Mouse (Mus musculus): ENCODE data around the gene Serinc3. TPM values are rescaled to one million over a fixed set of nuclear protein-coding genes. Genes with fewer than 3 reads are reported as not detected.
"Not testable (repeated sequence)": the region's sequence is repeated elsewhere in the genome, so short reads cannot be mapped to it uniquely, and the experiment has no call there.

Gene Serinc3
- 100 to 1,000 TPM; 186 to 193 TPM for total RNA-seq (2021)
- long read RNA-seq, transcript Serinc3-201 (10 exons, 3,683 nt): major isoform, 218 of 245 reads
- long read RNA-seq, partial matches to known transcripts: 17 of 245 reads
- long read RNA-seq, other reads (novel, unspliced or antisense): 10 of 245 reads

GRCm38 (mm10) chr2:163644575-163645385 lies at the start of gene Serinc3:
Gene Serinc3, minus strand, starts transcription at chr2:163645131.
- DNase-seq (ENCODE audit: low spot score in 2 of 2): peak; percentile 96 to 98

GRCm38 (mm10) chr2:163693716-163694314 lies 48.9 kb upstream of the Serinc3 start:
- no peak for DNase-seq (ENCODE audit: low spot score in 2 of 2)

- DNase-seq (ENCODE audit: low spot score in 2 of 2): no peak
These were observed 48.1 kb upstream of the Serinc3 start for GRCm38 (mm10) chr2:163692873-163693612.

GRCm38 (mm10) chr2:163691846-163692605 lies 47.1 kb upstream of the Serinc3 start:
- DNase-seq (ENCODE audit: low spot score in 2 of 2): no peak

GRCm38 (mm10) chr2:163690409-163691304 lies 45.7 kb upstream of the Serinc3 start:
- no peak for DNase-seq (ENCODE audit: low spot score in 2 of 2)

GRCm38 (mm10) chr2:163689771-163690170 lies 44.8 kb upstream of the Serinc3 start:
- DNase-seq (ENCODE audit: low spot score in 2 of 2): no peak

- not testable (repeated sequence) for DNase-seq (ENCODE audit: low spot score in 2 of 2)
These were observed 43.4 kb upstream of the Serinc3 start for GRCm38 (mm10) chr2:163688377-163688776.

- no peak for DNase-seq (ENCODE audit: low spot score in 2 of 2)
These were observed 42.0 kb upstream of the Serinc3 start for GRCm38 (mm10) chr2:163686886-163687285.

- DNase-seq (ENCODE audit: low spot score in 2 of 2): no peak
These were observed 41.3 kb upstream of the Serinc3 start for GRCm38 (mm10) chr2:163686233-163686632.

GRCm38 (mm10) chr2:163685761-163686200 lies 40.9 kb upstream of the Serinc3 start:
- peak; percentile 59 to 85 for DNase-seq (ENCODE audit: low spot score in 2 of 2)

- peak in 1 of 2 experiments; percentile 44 for DNase-seq (ENCODE audit: low spot score in 2 of 2)
These were observed 40.4 kb upstream of the Serinc3 start for GRCm38 (mm10) chr2:163685287-163685686.

GRCm38 (mm10) chr2:163682344-163682743 lies 37.4 kb upstream of the Serinc3 start:
- no peak for DNase-seq (ENCODE audit: low spot score in 2 of 2)

- no peak for DNase-seq (ENCODE audit: low spot score in 2 of 2)
These were observed 31.8 kb upstream of the Serinc3 start for GRCm38 (mm10) chr2:163676745-163677144.

GRCm38 (mm10) chr2:163676321-163676720 lies 31.4 kb upstream of the Serinc3 start:
- no peak for DNase-seq (ENCODE audit: low spot score in 2 of 2)

- DNase-seq (ENCODE audit: low spot score in 2 of 2): no peak
These were observed 30.7 kb upstream of the Serinc3 start for GRCm38 (mm10) chr2:163675662-163676061.

- peak; percentile 44 to 76 for DNase-seq (ENCODE audit: low spot score in 2 of 2)
These were observed 30.3 kb upstream of the Serinc3 start for GRCm38 (mm10) chr2:163675144-163675619.

- no peak for DNase-seq (ENCODE audit: low spot score in 2 of 2)
These were observed 29.5 kb upstream of the Serinc3 start for GRCm38 (mm10) chr2:163674397-163674796.

- no peak for DNase-seq (ENCODE audit: low spot score in 2 of 2)
These were observed 26.1 kb upstream of the Serinc3 start for GRCm38 (mm10) chr2:163670872-163671594.

GRCm38 (mm10) chr2:163667045-163667444 lies 22.1 kb upstream of the Serinc3 start:
- DNase-seq (ENCODE audit: low spot score in 2 of 2): no peak

All from layer of hippocampus, adult 18-20 months (tissue).